Mouse (Mus musculus): ENCODE measurements around the gene Spindoc. TPM values are rescaled to one million over a fixed set of nuclear protein-coding genes. Genes with fewer than 3 reads are reported as not detected.
"Not testable (repeated sequence)": the region's sequence is repeated elsewhere in the genome, so short reads cannot be mapped to it uniquely, and the experiment has no call there.

The Spindoc gene
- polyA plus RNA-seq, 1 experiment from 2014 or later: 51.7 TPM

- H3K4me3 ChIP-seq: peak overlapping the region; percentile 82
- peaks cover 52% of the 10 kb centered on the region for H3K36me3 ChIP-seq
- peaks cover 41% of the 10 kb centered on the region for H3K4me1 ChIP-seq
- peak overlapping the region; percentile 98 for H3K27ac ChIP-seq (replicated peaks)
- under 1% methylated on average over 58 of the region's 60 CpGs for WGBS
- no peaks in the 10 kb centered on the region for H3K27me3 ChIP-seq (ENCODE audit: low read depth, poor library complexity, severe bottlenecking)
- H3K9me3 ChIP-seq (replicated peaks): 0 out of 2 replicates have a peak, but pooled peaks cover 4% of the 10 kb centered on the region
- DNase-seq (ENCODE audit: low spot score): peak; percentile 82
Measured at GRCm38 (mm10) chr19:7382248-7382902, 419 bp downstream of the Spindoc start.

GRCm38 (mm10) chr19:7381906-7382247 is 917 bp downstream of the Spindoc start:
- Histone ChIP-seq H3K27ac (replicated peaks) (peak overlapping the region; percentile 98), H3K36me3 (peaks cover 52% of the 10 kb centered on the region), H3K4me1 (peaks cover 41% of the 10 kb centered on the region), H3K27me3 (ENCODE audit: low read depth, poor library complexity, severe bottlenecking) (no peaks in the 10 kb centered on the region), H3K4me3 (peak overlapping the region; percentile 82), H3K9me3 (replicated peaks) (0 out of 2 replicates have a peak, but pooled peaks cover 4% of the 10 kb centered on the region)
- 1% methylated on average over 8 of the region's 8 CpGs for WGBS
- DNase-seq (ENCODE audit: low spot score): no peak

- no peak for DNase-seq (ENCODE audit: low spot score)
- no peak overlapping the region for H3K4me3 ChIP-seq
- H3K36me3 ChIP-seq: peaks cover 78% of the 10 kb centered on the region
- no peaks in the 10 kb centered on the region for H3K9me3 ChIP-seq (replicated peaks)
- H3K27me3 ChIP-seq (ENCODE audit: low read depth, poor library complexity, severe bottlenecking): no peaks in the 10 kb centered on the region
- 74% methylated on average over 2 of the region's 2 CpGs for WGBS
- H3K27ac ChIP-seq (replicated peaks): no peak overlapping the region
- H3K4me1 ChIP-seq: peaks cover 22% of the 10 kb centered on the region
Measured at GRCm38 (mm10) chr19:7377639-7378038, 5.2 kb downstream of the Spindoc start.

GRCm38 (mm10) chr19:7374491-7374890 is 8.3 kb downstream of the Spindoc start:
- no peaks in the 10 kb centered on the region for H3K9me3 ChIP-seq (replicated peaks)
- no peak for DNase-seq (ENCODE audit: low spot score)
- no peak overlapping the region for H3K27ac ChIP-seq (replicated peaks)
- WGBS: 97% methylated on average over 8 of the region's 8 CpGs
- no peaks in the 10 kb centered on the region for H3K27me3 ChIP-seq (ENCODE audit: low read depth, poor library complexity, severe bottlenecking)
- 0 out of 2 replicates have a peak, but pooled peaks cover under 1% of the 10 kb centered on the region for H3K4me1 ChIP-seq
- peaks cover 95% of the 10 kb centered on the region for H3K36me3 ChIP-seq
- no peak overlapping the region for H3K4me3 ChIP-seq

- not testable (repeated sequence) for DNase-seq (ENCODE audit: low spot score)
- H3K36me3 ChIP-seq: peaks cover 95% of the 10 kb centered on the region
Measured at GRCm38 (mm10) chr19:7369469-7369868, 13.3 kb downstream of the Spindoc start.

GRCm38 (mm10) chr19:7353636-7354035 is 29.2 kb downstream of the Spindoc start:
- Histone ChIP-seq H3K27me3 (ENCODE audit: low read depth, poor library complexity, severe bottlenecking) (no peaks in the 10 kb centered on the region), H3K4me3 (no peak overlapping the region), H3K4me1 (no peaks in the 10 kb centered on the region), H3K36me3 (peaks cover 26% of the 10 kb centered on the region), H3K9me3 (replicated peaks) (no peaks in the 10 kb centered on the region), H3K27ac (replicated peaks) (no peak overlapping the region)
- DNase-seq (ENCODE audit: low spot score): no peak
- WGBS: 42% methylated on average over 6 of the region's 6 CpGs

More at GRCm38 (mm10) chr19:7369469-7369868, 13.3 kb downstream of the Spindoc start:
- not testable (repeated sequence) for H3K27me3 ChIP-seq (ENCODE audit: low read depth, poor library complexity, severe bottlenecking); H3K4me3 ChIP-seq; H3K4me1 ChIP-seq; H3K27ac ChIP-seq (replicated peaks); H3K9me3 ChIP-seq (replicated peaks)
- 90% methylated on average over 4 of the region's 4 CpGs for WGBS

GRCm38 (mm10) chr19:7352809-7353495 is 29.8 kb downstream of the Spindoc start:
- H3K27ac ChIP-seq (replicated peaks): no peak overlapping the region
- H3K36me3 ChIP-seq: peaks cover 19% of the 10 kb centered on the region
- no peaks in the 10 kb centered on the region for H3K9me3 ChIP-seq (replicated peaks)
- DNase-seq (ENCODE audit: low spot score): no peak
- no peak overlapping the region for H3K4me3 ChIP-seq
- 81% methylated on average over 11 of the region's 11 CpGs for WGBS
- H3K4me1 ChIP-seq: no peaks in the 10 kb centered on the region
- H3K27me3 ChIP-seq (ENCODE audit: low read depth, poor library complexity, severe bottlenecking): no peaks in the 10 kb centered on the region

- H3K27me3 ChIP-seq (ENCODE audit: low read depth, poor library complexity, severe bottlenecking): no peaks in the 10 kb centered on the region
- peaks cover 6% of the 10 kb centered on the region for H3K4me1 ChIP-seq
- H3K27ac ChIP-seq (replicated peaks): no peak overlapping the region
- no peak overlapping the region for H3K4me3 ChIP-seq
- H3K36me3 ChIP-seq: no peaks in the 10 kb centered on the region
- no peak for DNase-seq (ENCODE audit: low spot score)
- H3K9me3 ChIP-seq (replicated peaks): no peaks in the 10 kb centered on the region
- WGBS: 56% methylated on average over 1 of the region's 1 CpGs
Measured at GRCm38 (mm10) chr19:7349993-7350392, 32.8 kb downstream of the Spindoc start.

- H3K36me3 ChIP-seq: no peaks in the 10 kb centered on the region
- H3K4me1 ChIP-seq: peaks cover 15% of the 10 kb centered on the region
- WGBS: 22% methylated on average over 4 of the region's 4 CpGs
- H3K27me3 ChIP-seq (ENCODE audit: low read depth, poor library complexity, severe bottlenecking): no peaks in the 10 kb centered on the region
- H3K27ac ChIP-seq (replicated peaks): 0 out of 2 replicates have a peak overlapping the region, but pooled peaks have one; percentile 33
- no peaks in the 10 kb centered on the region for H3K9me3 ChIP-seq (replicated peaks)
- DNase-seq (ENCODE audit: low spot score): peak; percentile 74
- H3K4me3 ChIP-seq: no peak overlapping the region
Measured at GRCm38 (mm10) chr19:7345235-7345755, 37.5 kb downstream of the Spindoc start.

- DNase-seq (ENCODE audit: low spot score): no peak
- WGBS: 82% methylated on average over 2 of the region's 2 CpGs
- no peaks in the 10 kb centered on the region for H3K9me3 ChIP-seq (replicated peaks)
Measured at GRCm38 (mm10) chr19:7342646-7343045, 40.1 kb downstream of the Spindoc start.

GRCm38 (mm10) chr19:7341512-7342397 is 41.0 kb downstream of the Spindoc start, which contains the start of gene Mark2:
Mark2 (minus strand) TSS chr19:7341860.
- peak; percentile 99 for DNase-seq (ENCODE audit: low spot score)
- H3K9me3 ChIP-seq (replicated peaks): no peaks in the 10 kb centered on the region
- WGBS: 2% methylated on average over 61 of the region's 63 CpGs

More at GRCm38 (mm10) chr19:7342646-7343045, 40.1 kb downstream of the Spindoc start:
- H3K27ac ChIP-seq (replicated peaks): no peak overlapping the region
- no peaks in the 10 kb centered on the region for H3K27me3 ChIP-seq (ENCODE audit: low read depth, poor library complexity, severe bottlenecking)
- H3K4me1 ChIP-seq: peaks cover 42% of the 10 kb centered on the region
- 0 out of 2 replicates have a peak, but pooled peaks cover 3% of the 10 kb centered on the region for H3K36me3 ChIP-seq
- H3K4me3 ChIP-seq: no peak overlapping the region

More at GRCm38 (mm10) chr19:7341512-7342397, 41.0 kb downstream of the Spindoc start, which contains the start of gene Mark2:
- Histone ChIP-seq H3K4me1 (peaks cover 47% of the 10 kb centered on the region), H3K4me3 (peak within 1 kb of the TSS; percentile 92), H3K36me3 (peaks cover 9% of the 10 kb centered on the region; the same call in 1 of the 2 replicates), H3K27me3 (ENCODE audit: low read depth, poor library complexity, severe bottlenecking) (no peaks in the 10 kb centered on the region), H3K27ac (replicated peaks) (peak within 1 kb of the TSS; percentile 93)

All from midbrain, embryonic 10.5 days (tissue).